Mouse (Mus musculus): ENCODE data around the gene Ufc1. TPM values are rescaled to one million over a fixed set of nuclear protein-coding genes. Genes with fewer than 3 reads are reported as not detected.

Gene Ufc1
- polyA plus RNA-seq, 1 experiment from 2014 or later = 125 TPM

GRCm38 (mm10) chr1:171285096-171285892 is 9.5 kb downstream of the Ufc1 start:
- Histone ChIP-seq H3K27ac (no peak overlapping the region; the same call in 1 of the 2 replicates), H3K27me3 (no peaks in the 10 kb centered on the region), H3K36me3 (peaks cover 58% of the 10 kb centered on the region), H3K4me3 (no peak overlapping the region), H3K9me3 (no peaks in the 10 kb centered on the region), H3K4me2 (no peak overlapping the region), H3K4me1 (replicated peaks) (peaks cover 53% of the 10 kb centered on the region), H3K9ac (no peak overlapping the region)
- ATAC-seq (ENCODE audit: low FRiP score) = no peak
- WGBS = 87% methylated on average over 20 of the region's 20 CpGs

- H3K9me3 ChIP-seq = no peaks in the 10 kb centered on the region
- H3K27ac ChIP-seq = no peak overlapping the region
- H3K9ac ChIP-seq = no peak overlapping the region
- ATAC-seq (ENCODE audit: low FRiP score) = no peak
- H3K4me3 ChIP-seq = no peak overlapping the region
- H3K4me1 ChIP-seq (replicated peaks) = peaks cover 61% of the 10 kb centered on the region
- WGBS = 93% methylated on average over 15 of the region's 15 CpGs
- no peaks in the 10 kb centered on the region for H3K27me3 ChIP-seq
- H3K36me3 ChIP-seq = peaks cover 52% of the 10 kb centered on the region
- H3K4me2 ChIP-seq = no peak overlapping the region
Measured at GRCm38 (mm10) chr1:171284491-171284890, 10.3 kb downstream of the Ufc1 start.

GRCm38 (mm10) chr1:171283188-171284160 is 11.3 kb downstream of the Ufc1 start:
- no peak for ATAC-seq (ENCODE audit: low FRiP score)
- H3K4me3 ChIP-seq = no peak overlapping the region
- peaks cover 45% of the 10 kb centered on the region for H3K36me3 ChIP-seq
- peaks cover 60% of the 10 kb centered on the region for H3K4me1 ChIP-seq (replicated peaks)
- H3K27ac ChIP-seq = no peak overlapping the region
- H3K4me2 ChIP-seq = no peak overlapping the region
- no peaks in the 10 kb centered on the region for H3K27me3 ChIP-seq
- H3K9me3 ChIP-seq = no peaks in the 10 kb centered on the region
- 92% methylated on average over 18 of the region's 18 CpGs for WGBS
- H3K9ac ChIP-seq = no peak overlapping the region

GRCm38 (mm10) chr1:171282086-171282805 is 12.6 kb downstream of the Ufc1 start:
- no peaks in the 10 kb centered on the region for H3K9me3 ChIP-seq
- H3K27me3 ChIP-seq = no peaks in the 10 kb centered on the region
- H3K4me3 ChIP-seq = no peak overlapping the region; the same call in 1 of the 2 replicates
- peaks cover 55% of the 10 kb centered on the region for H3K4me1 ChIP-seq (replicated peaks)
- no peak for ATAC-seq (ENCODE audit: low FRiP score)
- peaks cover 57% of the 10 kb centered on the region for H3K36me3 ChIP-seq
- H3K27ac ChIP-seq = no peak overlapping the region
- peak overlapping the region; percentile 77; the same call in 1 of the 2 replicates for H3K4me2 ChIP-seq
- no peak overlapping the region for H3K9ac ChIP-seq
- 83% methylated on average over 18 of the region's 18 CpGs for WGBS

GRCm38 (mm10) chr1:171281528-171281923 is 13.3 kb downstream of the Ufc1 start:
- WGBS = 0% methylated on average over 10 of the region's 10 CpGs
- Histone ChIP-seq H3K4me2 (peak overlapping the region; percentile 77), H3K27me3 (no peaks in the 10 kb centered on the region), H3K9me3 (no peaks in the 10 kb centered on the region), H3K36me3 (peaks cover 63% of the 10 kb centered on the region), H3K27ac (peak overlapping the region; percentile 83), H3K9ac (peak overlapping the region; percentile 64), H3K4me1 (replicated peaks) (peaks cover 49% of the 10 kb centered on the region), H3K4me3 (peak overlapping the region; percentile 63)
- ATAC-seq (ENCODE audit: low FRiP score) = peak; percentile 51

GRCm38 (mm10) chr1:171280916-171281527 is 13.8 kb downstream of the Ufc1 start, which contains the start of gene Ppox:
Ppox (minus strand) TSS chr1:171281186.
- H3K4me2 ChIP-seq = peak within 1 kb of the TSS; percentile 77
- H3K36me3 ChIP-seq = peaks cover 63% of the 10 kb centered on the region
- no peaks in the 10 kb centered on the region for H3K27me3 ChIP-seq
- H3K9ac ChIP-seq = peak within 1 kb of the TSS; percentile 85
- H3K27ac ChIP-seq = peak within 1 kb of the TSS; percentile 83
- ATAC-seq (ENCODE audit: low FRiP score) = peak; percentile 97
- whole genome bisulfite sequencing = under 1% methylated on average over 26 of the region's 26 CpGs
- no peaks in the 10 kb centered on the region for H3K9me3 ChIP-seq
- peaks cover 44% of the 10 kb centered on the region for H3K4me1 ChIP-seq (replicated peaks)
- peak within 1 kb of the TSS; percentile 63 for H3K4me3 ChIP-seq

GRCm38 (mm10) chr1:171280250-171280915 is 14.4 kb downstream of the Ufc1 start:
- H3K9ac ChIP-seq = peak overlapping the region; percentile 85
- H3K27ac ChIP-seq = peak overlapping the region; percentile 41; the same call in 1 of the 2 replicates
- H3K36me3 ChIP-seq = peaks cover 63% of the 10 kb centered on the region
- WGBS = 1% methylated on average over 25 of the region's 25 CpGs
- no peaks in the 10 kb centered on the region for H3K27me3 ChIP-seq
- ATAC-seq (ENCODE audit: low FRiP score) = no peak; the same call in 1 of the 2 replicates
- peak overlapping the region; percentile 63 for H3K4me3 ChIP-seq
- H3K9me3 ChIP-seq = no peaks in the 10 kb centered on the region
- peaks cover 37% of the 10 kb centered on the region for H3K4me1 ChIP-seq (replicated peaks)
- H3K4me2 ChIP-seq = peak overlapping the region; percentile 77

- Histone ChIP-seq H3K27me3 (no peaks in the 10 kb centered on the region), H3K27ac (no peak overlapping the region), H3K4me1 (replicated peaks) (peaks cover 31% of the 10 kb centered on the region), H3K36me3 (peaks cover 63% of the 10 kb centered on the region), H3K4me3 (peak overlapping the region; percentile 63), H3K4me2 (peak overlapping the region; percentile 77), H3K9me3 (no peaks in the 10 kb centered on the region), H3K9ac (peak overlapping the region; percentile 85)
- WGBS = 55% methylated on average over 5 of the region's 5 CpGs
- ATAC-seq (ENCODE audit: low FRiP score) = no peak
Measured at GRCm38 (mm10) chr1:171279721-171280120, 15.1 kb downstream of the Ufc1 start.

GRCm38 (mm10) chr1:171279012-171279705 is 15.7 kb downstream of the Ufc1 start:
- Histone ChIP-seq H3K4me1 (replicated peaks) (peaks cover 27% of the 10 kb centered on the region), H3K4me3 (no peak overlapping the region), H3K4me2 (peak overlapping the region; percentile 77; the same call in 1 of the 2 replicates), H3K9ac (peak overlapping the region; percentile 85), H3K27me3 (no peaks in the 10 kb centered on the region), H3K9me3 (no peaks in the 10 kb centered on the region), H3K36me3 (peaks cover 64% of the 10 kb centered on the region), H3K27ac (no peak overlapping the region)
- WGBS = 92% methylated on average over 14 of the region's 14 CpGs
- no peak for ATAC-seq (ENCODE audit: low FRiP score)

GRCm38 (mm10) chr1:171278436-171278835 is 16.4 kb downstream of the Ufc1 start:
- Histone ChIP-seq H3K27me3 (no peaks in the 10 kb centered on the region), H3K27ac (no peak overlapping the region), H3K4me1 (replicated peaks) (peaks cover 27% of the 10 kb centered on the region), H3K36me3 (peaks cover 65% of the 10 kb centered on the region), H3K9me3 (no peaks in the 10 kb centered on the region), H3K4me3 (no peak overlapping the region), H3K9ac (no peak overlapping the region), H3K4me2 (no peak overlapping the region)
- 94% methylated on average over 8 of the region's 8 CpGs for WGBS
- ATAC-seq (ENCODE audit: low FRiP score) = no peak
